Mouse (Mus musculus): ENCODE results near the gene Katnb1. TPM values are rescaled to one million over a fixed set of nuclear protein-coding genes. Genes with fewer than 3 reads are reported as not detected.

Gene Katnb1
- 47.0 and 48.4 TPM in 2 replicates for polyA plus RNA-seq (2015; fragmentation: Nextera tagmentation; extraction: Ambion mirVana)

- no peaks in the 10 kb centered on the region for H3K9me3 ChIP-seq (ENCODE audit: control insufficient read depth, low read length)
- peak within 1 kb of the TSS; percentile 86 for H3K9ac ChIP-seq (ENCODE audit: low read depth, low read length)
- H3K36me3 ChIP-seq (ENCODE audit: control insufficient read depth, insufficient read depth, low read length): no peaks in the 10 kb centered on the region; the same call in 1 of the 2 replicates
- 0% methylated on average over 47 of the region's 47 CpGs for WGBS
- peak within 1 kb of the TSS; percentile 87 for H3K27ac ChIP-seq (ENCODE audit: low read depth, low read length)
- peak; percentile 99 for ATAC-seq
- no peaks in the 10 kb centered on the region for H3K27me3 ChIP-seq (replicated peaks; ENCODE audit: control insufficient read depth, insufficient read depth, low read length)
- H3K4me2 ChIP-seq (ENCODE audit: low read length): peak within 1 kb of the TSS; percentile 90
- peak within 1 kb of the TSS; percentile 85 for H3K4me3 ChIP-seq (ENCODE audit: low read length)
- H3K4me1 ChIP-seq (ENCODE audit: control insufficient read depth, insufficient read depth, low read depth, low read length): peaks cover 16% of the 10 kb centered on the region
Measured at GRCm38 (mm10) chr8:95080381-95081341, at the start of gene Katnb1. Gene Katnb1 (plus strand): TSS chr8:95081186.

GRCm38 (mm10) chr8:95037106-95037925 is 43.7 kb upstream of the Katnb1 start:
- ATAC-seq: 0 out of 2 replicates have a peak, but pooled peaks have one; percentile 54
- H3K9me3 ChIP-seq (ENCODE audit: control insufficient read depth, low read length): no peaks in the 10 kb centered on the region
- no peaks in the 10 kb centered on the region for H3K36me3 ChIP-seq (ENCODE audit: control insufficient read depth, insufficient read depth, low read length)
- H3K9ac ChIP-seq (ENCODE audit: low read depth, low read length): no peak overlapping the region
- H3K4me2 ChIP-seq (ENCODE audit: low read length): no peak overlapping the region
- no peak overlapping the region for H3K27ac ChIP-seq (ENCODE audit: low read depth, low read length)
- H3K4me1 ChIP-seq (ENCODE audit: control insufficient read depth, insufficient read depth, low read depth, low read length): no peaks in the 10 kb centered on the region
- no peak overlapping the region for H3K4me3 ChIP-seq (ENCODE audit: low read length)
- no peaks in the 10 kb centered on the region for H3K27me3 ChIP-seq (replicated peaks; ENCODE audit: control insufficient read depth, insufficient read depth, low read length)
- WGBS: 62% methylated on average over 7 of the region's 7 CpGs

DNA sequence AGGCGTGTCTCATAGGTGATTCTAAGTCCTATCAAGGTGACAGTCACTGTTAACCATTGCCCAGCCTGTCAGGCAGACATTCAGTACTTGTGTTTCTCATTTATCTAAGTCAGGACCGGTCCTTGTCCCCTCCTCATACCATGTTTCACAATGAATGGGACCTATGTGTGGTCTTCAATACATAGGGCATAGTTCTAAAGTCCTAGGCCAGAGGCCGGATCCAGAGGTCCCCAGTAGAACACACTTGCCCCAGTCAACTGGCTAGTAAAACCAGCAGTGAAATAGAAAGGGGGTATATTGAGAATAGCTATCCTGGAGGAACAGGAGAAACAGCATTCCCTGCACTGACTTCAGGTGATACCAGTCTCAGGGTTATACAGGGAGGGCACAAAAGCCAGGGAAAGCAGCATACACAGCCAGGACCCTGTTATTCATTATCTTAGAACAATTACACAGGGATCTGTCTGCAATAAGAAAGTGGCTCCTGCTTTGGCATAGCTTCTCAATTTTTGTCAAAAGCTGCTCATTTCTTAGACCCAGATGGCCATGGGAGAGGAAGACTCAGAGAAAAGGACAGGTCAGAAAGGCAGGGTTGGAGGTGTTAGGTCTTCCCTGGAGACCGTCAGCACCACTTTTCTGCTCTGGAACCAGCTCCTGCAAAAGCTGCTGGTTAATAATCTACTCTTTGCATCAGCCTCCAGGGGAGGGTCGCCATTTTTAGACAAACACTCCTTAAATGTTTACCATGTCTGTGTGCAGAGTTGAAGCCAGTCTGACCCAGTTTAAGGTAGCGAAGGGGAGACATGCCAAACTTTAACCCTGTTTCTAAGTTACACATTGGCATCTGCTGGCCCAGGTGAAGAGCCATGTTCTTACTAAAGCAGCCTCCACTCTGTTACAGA is 38.9 kb upstream of the Katnb1 start:
- H3K36me3 ChIP-seq (ENCODE audit: control insufficient read depth, insufficient read depth, low read length): no peaks in the 10 kb centered on the region
- H3K27me3 ChIP-seq (replicated peaks; ENCODE audit: control insufficient read depth, insufficient read depth, low read length): no peaks in the 10 kb centered on the region
- H3K9me3 ChIP-seq (ENCODE audit: control insufficient read depth, low read length): no peaks in the 10 kb centered on the region
- no peak overlapping the region for H3K4me3 ChIP-seq (ENCODE audit: low read length)
- WGBS: 72% methylated on average over 6 of the region's 6 CpGs
- ATAC-seq: no peak
- peaks cover 2% of the 10 kb centered on the region; the same call in 1 of the 2 replicates for H3K4me1 ChIP-seq (ENCODE audit: control insufficient read depth, insufficient read depth, low read depth, low read length)
- no peak overlapping the region for H3K9ac ChIP-seq (ENCODE audit: low read depth, low read length)
- no peak overlapping the region for H3K27ac ChIP-seq (ENCODE audit: low read depth, low read length)
- H3K4me2 ChIP-seq (ENCODE audit: low read length): no peak overlapping the region

GRCm38 (mm10) chr8:95044811-95045210 is 36.2 kb upstream of the Katnb1 start:
- no peaks in the 10 kb centered on the region for H3K9me3 ChIP-seq (ENCODE audit: control insufficient read depth, low read length)
- peaks cover 7% of the 10 kb centered on the region; the same call in 1 of the 2 replicates for H3K4me1 ChIP-seq (ENCODE audit: control insufficient read depth, insufficient read depth, low read depth, low read length)
- no peak overlapping the region for H3K4me3 ChIP-seq (ENCODE audit: low read length)
- no peak overlapping the region for H3K9ac ChIP-seq (ENCODE audit: low read depth, low read length)
- peak; percentile 60; the same call in 1 of the 2 replicates for ATAC-seq
- no peaks in the 10 kb centered on the region for H3K27me3 ChIP-seq (replicated peaks; ENCODE audit: control insufficient read depth, insufficient read depth, low read length)
- no peak overlapping the region for H3K27ac ChIP-seq (ENCODE audit: low read depth, low read length)
- no peak overlapping the region for H3K4me2 ChIP-seq (ENCODE audit: low read length)
- H3K36me3 ChIP-seq (ENCODE audit: control insufficient read depth, insufficient read depth, low read length): no peaks in the 10 kb centered on the region
- 42% methylated on average over 4 of the region's 4 CpGs for WGBS

DNA sequence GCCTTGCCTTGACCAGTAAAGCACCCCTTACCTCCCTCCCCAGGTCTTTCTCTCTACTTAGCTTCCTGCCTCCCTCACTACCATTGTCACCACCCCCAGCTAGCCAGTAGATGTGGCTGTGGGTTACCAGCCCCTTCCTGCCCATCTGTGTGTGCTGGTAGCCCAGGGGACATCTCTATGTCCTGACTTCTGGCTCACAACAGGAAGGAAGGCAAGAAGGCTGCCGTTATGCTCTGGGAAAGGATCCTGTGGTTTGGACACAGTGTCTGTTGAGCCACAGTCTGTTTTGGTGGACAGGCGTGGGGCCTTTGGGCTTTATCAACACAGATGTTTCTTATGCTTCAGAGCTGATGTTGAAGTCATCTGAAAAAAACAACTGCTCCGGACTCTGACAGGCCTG is 34.0 kb upstream of the Katnb1 start:
- WGBS: 68% methylated on average over 3 of the region's 3 CpGs
- peaks cover 7% of the 10 kb centered on the region; the same call in 1 of the 2 replicates for H3K4me1 ChIP-seq (ENCODE audit: control insufficient read depth, insufficient read depth, low read depth, low read length)

GRCm38 (mm10) chr8:95047884-95048680 is 32.9 kb upstream of the Katnb1 start:
- Histone ChIP-seq H3K9me3 (ENCODE audit: control insufficient read depth, low read length) (no peaks in the 10 kb centered on the region), H3K27ac (ENCODE audit: low read depth, low read length) (no peak overlapping the region; the same call in 1 of the 2 replicates), H3K4me1 (ENCODE audit: control insufficient read depth, insufficient read depth, low read depth, low read length) (peaks cover 7% of the 10 kb centered on the region; the same call in 1 of the 2 replicates), H3K4me3 (ENCODE audit: low read length) (no peak overlapping the region), H3K9ac (ENCODE audit: low read depth, low read length) (no peak overlapping the region), H3K4me2 (ENCODE audit: low read length) (no peak overlapping the region), H3K36me3 (ENCODE audit: control insufficient read depth, insufficient read depth, low read length) (no peaks in the 10 kb centered on the region), H3K27me3 (replicated peaks; ENCODE audit: control insufficient read depth, insufficient read depth, low read length) (no peaks in the 10 kb centered on the region)
- peak; percentile 80 for ATAC-seq
- WGBS: 57% methylated on average over 6 of the region's 6 CpGs

More for the DNA sequence above, 34.0 kb upstream of the Katnb1 start:
- Histone ChIP-seq H3K4me3 (ENCODE audit: low read length) (no peak overlapping the region), H3K4me2 (ENCODE audit: low read length) (no peak overlapping the region), H3K9me3 (ENCODE audit: control insufficient read depth, low read length) (no peaks in the 10 kb centered on the region), H3K36me3 (ENCODE audit: control insufficient read depth, insufficient read depth, low read length) (no peaks in the 10 kb centered on the region), H3K27ac (ENCODE audit: low read depth, low read length) (no peak overlapping the region), H3K9ac (ENCODE audit: low read depth, low read length) (no peak overlapping the region), H3K27me3 (replicated peaks; ENCODE audit: control insufficient read depth, insufficient read depth, low read length) (no peaks in the 10 kb centered on the region)
- no peak for ATAC-seq

GRCm38 (mm10) chr8:95049636-95050035 is 31.4 kb upstream of the Katnb1 start:
- 75% methylated on average over 2 of the region's 2 CpGs for WGBS
- Histone ChIP-seq H3K4me2 (ENCODE audit: low read length) (no peak overlapping the region), H3K4me3 (ENCODE audit: low read length) (no peak overlapping the region), H3K36me3 (ENCODE audit: control insufficient read depth, insufficient read depth, low read length) (no peaks in the 10 kb centered on the region), H3K4me1 (ENCODE audit: control insufficient read depth, insufficient read depth, low read depth, low read length) (peaks cover 7% of the 10 kb centered on the region; the same call in 1 of the 2 replicates), H3K9ac (ENCODE audit: low read depth, low read length) (no peak overlapping the region), H3K27me3 (replicated peaks; ENCODE audit: control insufficient read depth, insufficient read depth, low read length) (no peaks in the 10 kb centered on the region), H3K9me3 (ENCODE audit: control insufficient read depth, low read length) (no peaks in the 10 kb centered on the region), H3K27ac (ENCODE audit: low read depth, low read length) (no peak overlapping the region)
- no peak for ATAC-seq

- 62% methylated on average over 6 of the region's 6 CpGs for WGBS
- Histone ChIP-seq H3K4me1 (ENCODE audit: control insufficient read depth, insufficient read depth, low read depth, low read length) (no peaks in the 10 kb centered on the region), H3K4me2 (ENCODE audit: low read length) (no peak overlapping the region), H3K36me3 (ENCODE audit: control insufficient read depth, insufficient read depth, low read length) (no peaks in the 10 kb centered on the region), H3K27ac (ENCODE audit: low read depth, low read length) (no peak overlapping the region), H3K4me3 (ENCODE audit: low read length) (no peak overlapping the region), H3K9ac (ENCODE audit: low read depth, low read length) (no peak overlapping the region), H3K27me3 (replicated peaks; ENCODE audit: control insufficient read depth, insufficient read depth, low read length) (no peaks in the 10 kb centered on the region), H3K9me3 (ENCODE audit: control insufficient read depth, low read length) (no peaks in the 10 kb centered on the region)
- no peak for ATAC-seq
Measured at GRCm38 (mm10) chr8:95054438-95054837, 26.5 kb upstream of the Katnb1 start.
